Mouse (Mus musculus): ENCODE measurements around the gene Cbln4. TPM values are rescaled to one million over a fixed set of nuclear protein-coding genes. Genes with fewer than 3 reads are reported as not detected.

Cbln4 gene
- total RNA-seq (2021) = 1 to 10 TPM; 5.2 to 6.2 TPM
- long read RNA-seq, experiment 1, transcript Cbln4-201 (3 exons, 2,902 nt) = major isoform, 7 of 7 reads
- long read RNA-seq, experiment 1, partial matches to known transcripts = 0 of 7 reads
- long read RNA-seq, experiment 1, other reads (novel, unspliced or antisense) = 0 of 7 reads
- long read RNA-seq, experiment 2, transcript Cbln4-201 (3 exons, 2,902 nt) = major isoform, 16 of 17 reads
- long read RNA-seq, experiment 2, partial matches to known transcripts = 0 of 17 reads
- long read RNA-seq, experiment 2, other reads (novel, unspliced or antisense) = 1 of 17 reads

- no peak for DNase-seq (ENCODE audit: low spot score in 2 of 2)
- H3K27ac ChIP-seq = no peak within 1 kb of the TSS
- H3K4me3 ChIP-seq = peak within 1 kb of the TSS; percentile 35
- TF ChIP-seq CTCF (conservative IDR thresholded peaks at IDR 0.05) = no peak
These were observed at the start of gene Cbln4 for GRCm38 (mm10) chr2:172043235-172043610. Gene Cbln4 (minus strand): TSS chr2:172043466.

GRCm38 (mm10) chr2:172078596-172078995 lies 35.3 kb upstream of the Cbln4 start:
- no peak for DNase-seq (ENCODE audit: low spot score in 2 of 2)
- TF ChIP-seq CTCF (conservative IDR thresholded peaks at IDR 0.05) = no peak
- H3K27ac ChIP-seq = no peak overlapping the region
- no peak overlapping the region for H3K4me3 ChIP-seq

- no peak for DNase-seq (ENCODE audit: low spot score in 2 of 2)
- no peak for TF ChIP-seq CTCF (conservative IDR thresholded peaks at IDR 0.05)
These were observed 33.0 kb upstream of the Cbln4 start for GRCm38 (mm10) chr2:172076295-172076694.

GRCm38 (mm10) chr2:172062876-172063275 lies 19.6 kb upstream of the Cbln4 start:
- no peak for DNase-seq (ENCODE audit: low spot score in 2 of 2)
- Histone ChIP-seq H3K4me3 (no peak overlapping the region), H3K27ac (no peak overlapping the region)
- TF ChIP-seq CTCF (conservative IDR thresholded peaks at IDR 0.05) = no peak

More at GRCm38 (mm10) chr2:172076295-172076694, 33.0 kb upstream of the Cbln4 start:
- H3K4me3 ChIP-seq = no peak overlapping the region
- H3K27ac ChIP-seq = no peak overlapping the region

- peak; percentile 48 for TF ChIP-seq CTCF (conservative IDR thresholded peaks at IDR 0.05)
- no peak for DNase-seq (ENCODE audit: low spot score in 2 of 2)
- H3K27ac ChIP-seq = no peak overlapping the region
- H3K4me3 ChIP-seq = no peak overlapping the region
These were observed 16.5 kb upstream of the Cbln4 start for GRCm38 (mm10) chr2:172059747-172060146.

- TF ChIP-seq CTCF (conservative IDR thresholded peaks at IDR 0.05) = no peak
- no peak overlapping the region for H3K4me3 ChIP-seq
- no peak for DNase-seq (ENCODE audit: low spot score in 2 of 2)
These were observed 15.8 kb upstream of the Cbln4 start for GRCm38 (mm10) chr2:172058936-172059665.

GRCm38 (mm10) chr2:172046002-172046401 lies 2.7 kb upstream of the Cbln4 start:
- no peak for DNase-seq (ENCODE audit: low spot score in 2 of 2)
- no peak overlapping the region for H3K27ac ChIP-seq
- no peak overlapping the region for H3K4me3 ChIP-seq
- no peak for TF ChIP-seq CTCF (conservative IDR thresholded peaks at IDR 0.05)

More at GRCm38 (mm10) chr2:172058936-172059665, 15.8 kb upstream of the Cbln4 start:
- no peak overlapping the region for H3K27ac ChIP-seq

- DNase-seq (ENCODE audit: low spot score in 2 of 2) = no peak
- H3K4me3 ChIP-seq = peak overlapping the region; percentile 35
- no peak for TF ChIP-seq CTCF (conservative IDR thresholded peaks at IDR 0.05)
- H3K27ac ChIP-seq = no peak overlapping the region
These were observed 545 bp downstream of the Cbln4 start for GRCm38 (mm10) chr2:172042607-172043234.

GRCm38 (mm10) chr2:172042125-172042524 lies 1.1 kb downstream of the Cbln4 start:
- Histone ChIP-seq H3K4me3 (peak overlapping the region; percentile 35), H3K27ac (no peak overlapping the region)
- TF ChIP-seq CTCF (conservative IDR thresholded peaks at IDR 0.05) = peak; percentile 44
- peak; percentile 37 to 55 for DNase-seq (ENCODE audit: low spot score in 2 of 2)

- no peak for DNase-seq (ENCODE audit: low spot score in 2 of 2)
- Histone ChIP-seq H3K4me3 (no peak overlapping the region), H3K27ac (no peak overlapping the region)
- TF ChIP-seq CTCF (conservative IDR thresholded peaks at IDR 0.05) = peak; percentile 48
These were observed 2.4 kb downstream of the Cbln4 start for GRCm38 (mm10) chr2:172040859-172041258.

- DNase-seq (ENCODE audit: low spot score in 2 of 2) = no peak
- Histone ChIP-seq H3K4me3 (no peak overlapping the region), H3K27ac (no peak overlapping the region)
- TF ChIP-seq CTCF (conservative IDR thresholded peaks at IDR 0.05) = no peak
These were observed 3.7 kb downstream of the Cbln4 start for GRCm38 (mm10) chr2:172039601-172040000.

GRCm38 (mm10) chr2:172034281-172034680 lies 9.0 kb downstream of the Cbln4 start:
- no peak for TF ChIP-seq CTCF (conservative IDR thresholded peaks at IDR 0.05)
- no peak for DNase-seq (ENCODE audit: low spot score in 2 of 2)
- Histone ChIP-seq H3K27ac (no peak overlapping the region), H3K4me3 (no peak overlapping the region)

GRCm38 (mm10) chr2:172025459-172026130 lies 17.7 kb downstream of the Cbln4 start:
- no peak overlapping the region for H3K4me3 ChIP-seq
- H3K27ac ChIP-seq = no peak overlapping the region
- no peak for TF ChIP-seq CTCF (conservative IDR thresholded peaks at IDR 0.05)
- DNase-seq (ENCODE audit: low spot score in 2 of 2) = no peak

Measured in layer of hippocampus, adult 2 months (tissue).